In genomic region chr11:32221951-32222409, GRCm38 (mm10) we compare ENCODE assay signal across 8 mouse cellular contexts. TPM values are rescaled to one million over a fixed set of nuclear protein-coding genes. Genes with fewer than 3 reads are reported as not detected.
DNase-seq lines count a peak whose midpoint lies in the region; ATAC-seq and TF ChIP-seq lines count a peak whose summit lies in the region.

TSS of gene Rhbdf1 (minus strand) at chr11:32222300.

- H3K9ac ChIP-seq in ES-Bruce4 (ENCODE audit: low read depth, poor library complexity, severe bottlenecking) = peak within 1 kb of the TSS; percentile 95
- H3K9ac ChIP-seq in forebrain, embryonic 11.5 days (ENCODE audit: low read length) = peak within 1 kb of the TSS; percentile 78

- TF ChIP-seq POLR2A in ES-Bruce4 (IDR thresholded peaks at IDR 0.05; ENCODE audit: insufficient read depth, low read length) = no peak
- TF ChIP-seq POLR2A in testis, adult 2 months (IDR thresholded peaks at IDR 0.05; ENCODE audit: control insufficient read depth, low read depth, low read length) = no peak

- no peaks in the 10 kb centered on the region for H3K9me3 ChIP-seq in ES-Bruce4 (replicated peaks; ENCODE audit: control insufficient read depth, insufficient read depth, low read length, poor library complexity, severe bottlenecking)
- no peaks in the 10 kb centered on the region for H3K9me3 ChIP-seq in forebrain, embryonic 11.5 days (ENCODE audit: control insufficient read depth, low read length)

- no peak for TF ChIP-seq CTCF in ES-Bruce4 (IDR thresholded peaks at IDR 0.05; ENCODE audit: low read depth, low read length)
- no peak for TF ChIP-seq CTCF in testis, adult 2 months (IDR thresholded peaks at IDR 0.05; ENCODE audit: control insufficient read depth, insufficient read depth, insufficient replicate concordance, low read depth, low read length)

- H3K27ac ChIP-seq in ES-Bruce4 (ENCODE audit: insufficient read depth, low read length) = peak within 1 kb of the TSS; percentile 64; the same call in 1 of the 2 replicates
- H3K27ac ChIP-seq in forebrain, embryonic 11.5 days (ENCODE audit: low read depth, low read length) = peak within 1 kb of the TSS; percentile 25
- H3K27ac ChIP-seq in testis, adult 2 months (ENCODE audit: control insufficient read depth, insufficient read depth, low read depth, low read length) = peak within 1 kb of the TSS; percentile 55; the same call in 1 of the 2 replicates

- H3K4me3 ChIP-seq in ES-Bruce4 (ENCODE audit: low read depth, low read length) = peak within 1 kb of the TSS; percentile 92
- H3K4me3 ChIP-seq in forebrain, embryonic 11.5 days (ENCODE audit: low read depth, low read length) = peak within 1 kb of the TSS; percentile 74
- peak within 1 kb of the TSS; percentile 13 for H3K4me3 ChIP-seq in testis, adult 2 months (ENCODE audit: control insufficient read depth, low read depth, low read length)

- intact Hi-C loops in heart, postnatal 14 days (cut with DNase I) = no loop called here

- DNase-seq in R1 (ENCODE audit: low read depth, low spot score) (peak; percentile 63), adipocyte (ENCODE audit: low spot score) (no peak)
- DNase-seq in forebrain, embryonic 11.5 days (ENCODE audit: low spot score) = no peak
- peak; percentile 80 to 84 for DNase-seq in heart, postnatal 14 days
- peak; percentile 81 to 89 for DNase-seq in kidney, postnatal 4 days
- peak; percentile 83 for DNase-seq in lung, postnatal 10 days

- WGBS in forebrain, embryonic 11.5 days = under 1% methylated on average over 66 of the region's 72 CpGs

- H3K4me1 ChIP-seq in ES-Bruce4 (ENCODE audit: control insufficient read depth, insufficient read depth, low read length) = peaks cover 28% of the 10 kb centered on the region
- peaks cover 12% of the 10 kb centered on the region for H3K4me1 ChIP-seq in forebrain, embryonic 11.5 days (replicated peaks; ENCODE audit: control insufficient read depth, insufficient read depth, low read length)
- peaks cover 25% of the 10 kb centered on the region for H3K4me1 ChIP-seq in testis, adult 2 months (ENCODE audit: control insufficient read depth, insufficient read depth, low read length)

- no peaks in the 10 kb centered on the region for H3K36me3 ChIP-seq in ES-Bruce4 (ENCODE audit: control insufficient read depth, insufficient read depth, low read length, poor library complexity, severe bottlenecking)
- H3K36me3 ChIP-seq in forebrain, embryonic 11.5 days (ENCODE audit: control insufficient read depth, insufficient read depth, low read length) = no peaks in the 10 kb centered on the region
- no peaks in the 10 kb centered on the region for H3K36me3 ChIP-seq in testis, adult 2 months (ENCODE audit: control insufficient read depth, insufficient read depth, low read length)

- H3K27me3 ChIP-seq in ES-Bruce4 (ENCODE audit: control insufficient read depth, insufficient read depth, low read length, poor library complexity, severe bottlenecking) = no peaks in the 10 kb centered on the region
- H3K27me3 ChIP-seq in forebrain, embryonic 11.5 days (ENCODE audit: control insufficient read depth, insufficient read depth, low read length) = peaks cover 11% of the 10 kb centered on the region; the same call in 1 of the 2 replicates
- 0 out of 2 replicates have a peak, but pooled peaks cover 2% of the 10 kb centered on the region for H3K27me3 ChIP-seq in testis, adult 2 months (ENCODE audit: control insufficient read depth, insufficient read depth, low read length)

- ATAC-seq in forebrain, embryonic 11.5 days (replicated peaks; ENCODE audit: low FRiP score) = peak; percentile 43

- peak within 1 kb of the TSS; percentile 99 for H3K4me2 ChIP-seq in forebrain, embryonic 11.5 days (ENCODE audit: low read depth, low read length, severe bottlenecking)

- TF ChIP-seq EP300 in ES-Bruce4 (IDR thresholded peaks at IDR 0.05; ENCODE audit: insufficient read depth, low read depth, low read length) = no peak

RNA-seq across cellular contexts. Expression of gene Rhbdf1, which starts in this region (rescaled TPM):
- polyA plus RNA-seq in ES-Bruce4 (2011; ENCODE audit: insufficient read depth, insufficient read length, low read depth, missing spikeins) = 26.8 and 33.3 TPM in 2 replicates
- 20.4 and 21.3 TPM in 2 replicates for polyA plus RNA-seq in forebrain, embryonic 11.5 days (2014; fragmentation: Nextera tagmentation; extraction: Ambion mirVana)
- total RNA-seq in heart, postnatal 14 days (2021) = 10 to 100 TPM; 22.3 to 23.3 TPM
- polyA plus RNA-seq in testis, adult 2 months (2012; rRNA removed) = 6.8 and 9.5 TPM in 2 replicates

Comparison
In these comparisons a context has a peak if more than half of its experiments do, and no peak if none do; other contexts are left out.
1. H3K4me3 ChIP-seq: peak in every context shown above with its lines; median percentile 92 in ES-Bruce4; 74 in forebrain, embryonic 11.5 days; 13 in testis, adult 2 months.
2. DNase-seq: peak in R1 (single experiment), heart, postnatal 14 days (2 of 2), kidney, postnatal 4 days (2 of 2) and lung, postnatal 10 days (single experiment); none in forebrain, embryonic 11.5 days (single experiment) and adipocyte (single experiment).
3. Peak in every context shown above with its lines, with median percentiles within 50 percentile points of each other: H3K27ac ChIP-seq.